Mouse (Mus musculus): ENCODE results near the gene Wdfy4.

Wdfy4 gene

GRCm38 (mm10) chr14:32970700-32971099 is 214.6 kb downstream of the Wdfy4 start:
- DNase-seq (ENCODE audit: low read depth), result no peak

- no peak for DNase-seq (ENCODE audit: low read depth)
Observed at GRCm38 (mm10) chr14:32964742-32965141, 220.6 kb downstream of the Wdfy4 start.

DNA sequence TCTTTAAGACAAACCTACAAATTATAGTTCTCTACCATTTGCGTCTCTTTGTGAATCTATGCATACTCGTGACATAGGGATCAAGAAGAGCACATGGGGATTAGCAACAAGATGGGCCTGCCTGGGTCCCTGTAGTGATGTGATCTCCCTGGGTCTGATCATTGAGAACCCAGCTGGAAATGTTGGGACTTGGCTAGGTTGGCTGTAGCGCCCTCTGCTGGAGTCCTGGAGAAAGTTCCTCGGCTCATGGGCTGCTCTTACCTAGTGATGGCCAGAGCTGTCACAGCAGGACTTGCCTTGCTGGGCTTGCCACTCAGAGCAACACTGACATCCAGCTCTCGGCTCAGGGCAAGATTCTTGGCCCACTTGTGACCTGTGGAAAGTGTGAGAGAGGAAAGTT is 224.8 kb downstream of the Wdfy4 start:
- peak; percentile 53 for DNase-seq (ENCODE audit: low read depth)

DNA sequence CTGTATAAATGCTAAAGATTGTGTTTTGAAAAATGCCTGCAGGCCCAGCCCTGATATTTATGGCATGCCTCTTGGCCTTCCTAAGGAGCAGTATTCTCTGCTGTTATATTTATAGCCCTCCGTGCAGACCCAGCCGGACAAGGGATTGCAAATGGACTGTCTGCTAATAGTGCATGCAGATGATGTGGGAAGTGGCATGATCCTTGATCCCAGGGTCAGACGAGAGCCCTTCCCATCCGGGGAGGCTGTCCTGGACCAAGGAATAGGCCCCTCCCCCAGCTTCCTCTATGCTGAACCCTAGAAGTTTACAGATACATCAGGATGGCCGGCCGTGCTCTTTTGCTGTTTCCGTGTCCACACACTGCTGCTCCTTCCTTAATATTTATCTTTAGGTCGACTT is 226.6 kb downstream of the Wdfy4 start:
- no peak for DNase-seq (ENCODE audit: low read depth)

GRCm38 (mm10) chr14:32956486-32956885 is 228.8 kb downstream of the Wdfy4 start:
- no peak for DNase-seq (ENCODE audit: low read depth)

- DNase-seq (ENCODE audit: low read depth), result no peak
Observed at GRCm38 (mm10) chr14:32950312-32951301, 234.7 kb downstream of the Wdfy4 start.

DNA sequence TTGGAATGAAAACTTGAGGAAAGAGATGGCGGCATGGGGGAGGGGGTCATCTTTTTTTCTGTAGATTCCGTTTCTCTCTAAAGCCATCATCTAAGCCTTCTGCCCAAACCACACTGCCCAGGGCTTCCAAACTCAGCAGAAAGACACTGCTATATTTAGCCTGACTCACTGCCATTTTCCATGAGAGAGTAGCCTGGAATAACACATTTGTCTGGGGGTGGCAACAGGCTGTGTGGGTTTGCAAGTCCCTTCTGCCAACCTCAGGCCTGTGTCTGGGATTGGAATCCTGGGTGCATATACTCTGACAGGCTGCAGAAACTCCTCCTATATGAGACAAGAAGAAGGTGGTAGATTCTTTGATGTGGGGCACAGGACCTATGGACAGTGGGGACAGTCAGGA is 237.8 kb downstream of the Wdfy4 start:
- DNase-seq (ENCODE audit: low read depth), result no peak

DNA sequence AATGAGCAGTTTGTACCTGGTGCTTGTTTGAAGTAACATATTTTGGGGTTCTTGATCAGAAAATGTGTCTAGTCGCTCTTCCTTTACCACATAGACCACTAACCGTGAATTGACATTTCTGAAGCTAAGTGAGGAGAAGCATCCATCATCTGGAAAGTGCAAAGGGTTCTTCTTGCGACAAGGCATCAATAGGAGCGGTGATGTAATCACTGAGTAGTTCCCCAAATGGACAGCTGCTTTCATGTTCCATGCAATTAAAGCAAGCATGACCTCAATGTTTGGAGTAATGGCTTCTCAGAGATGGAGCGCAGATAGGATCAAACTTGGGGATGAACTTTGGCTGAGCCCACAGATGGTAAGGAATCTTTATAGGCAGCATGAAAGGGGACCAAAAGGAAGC is 246.1 kb downstream of the Wdfy4 start:
- no peak for DNase-seq (ENCODE audit: low read depth)

GRCm38 (mm10) chr14:32934064-32934463 is 251.2 kb downstream of the Wdfy4 start:
- DNase-seq (ENCODE audit: low read depth), result no peak

DNA sequence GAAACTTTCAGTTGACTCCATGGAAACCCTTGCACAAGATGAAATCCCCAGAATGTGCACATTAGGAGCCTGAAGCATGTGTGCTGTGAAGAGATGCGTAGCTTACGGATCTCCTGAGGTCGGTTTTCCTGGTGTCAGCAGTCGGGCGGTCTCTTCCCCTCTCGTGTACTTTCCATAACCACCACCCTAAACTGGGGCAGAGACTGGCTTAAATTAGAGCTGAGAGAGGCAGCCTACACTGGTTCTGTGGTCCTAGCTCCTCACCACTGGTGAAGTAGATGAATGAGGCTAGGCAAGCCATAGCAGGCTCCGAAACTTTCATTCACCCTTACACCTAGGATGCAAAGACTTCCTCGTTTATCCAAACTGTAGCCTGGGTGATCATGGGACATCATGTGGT is 253.1 kb downstream of the Wdfy4 start:
- DNase-seq (ENCODE audit: low read depth), result no peak

GRCm38 (mm10) chr14:32931709-32932108 is 253.6 kb downstream of the Wdfy4 start:
- no peak for DNase-seq (ENCODE audit: low read depth)

DNA sequence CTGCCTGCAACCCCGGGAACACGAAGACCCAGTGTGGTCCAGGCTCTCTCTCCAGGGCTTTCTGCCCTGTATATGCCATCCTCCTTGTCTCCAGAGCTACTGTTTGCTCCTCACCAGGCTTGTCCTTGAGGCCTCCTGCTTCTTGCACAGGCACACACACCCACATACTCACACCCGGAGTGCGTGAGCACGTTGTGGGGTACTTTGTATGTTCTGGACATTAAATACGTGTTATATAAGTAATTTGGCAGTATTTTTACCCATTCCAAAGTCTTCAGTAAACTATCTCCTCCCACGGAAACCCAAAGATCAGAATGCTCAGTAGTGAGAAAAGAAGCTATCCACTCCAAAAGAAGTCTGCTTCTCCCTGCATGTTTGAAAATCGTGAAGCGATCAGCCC is 261.4 kb downstream of the Wdfy4 start:
- DNase-seq (ENCODE audit: low read depth), result no peak

DNA sequence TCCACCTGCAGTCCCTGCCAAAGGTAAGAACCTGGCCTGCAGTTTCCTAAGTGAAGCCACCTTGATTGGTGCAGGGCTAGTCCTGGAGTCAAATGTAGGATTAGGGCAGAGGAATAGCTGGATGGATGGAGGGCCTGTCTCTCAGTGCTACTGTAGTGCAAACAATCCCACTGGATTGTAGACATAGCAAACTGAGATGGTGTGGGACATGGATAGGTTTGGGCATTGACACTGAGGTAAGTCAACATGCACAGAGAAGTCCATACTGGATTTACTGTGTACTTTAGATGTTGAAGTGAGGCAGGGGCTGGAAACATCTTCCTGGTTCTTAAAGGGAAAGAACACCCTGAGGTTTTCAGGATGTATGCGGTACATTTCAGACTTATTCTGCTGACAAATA is 267.4 kb downstream of the Wdfy4 start:
- DNase-seq (ENCODE audit: low read depth), result no peak

GRCm38 (mm10) chr14:32915360-32915759 is 269.9 kb downstream of the Wdfy4 start:
- DNase-seq (ENCODE audit: low read depth), result no peak

GRCm38 (mm10) chr14:32911187-32911586 is 274.1 kb downstream of the Wdfy4 start:
- DNase-seq (ENCODE audit: low read depth), result no peak
